Comparison of ENCODE assay signal across 18 mouse cellular contexts in genomic region chr11:74869603-74870002, GRCm38 (mm10). TPM values are rescaled to one million over a fixed set of nuclear protein-coding genes. Genes with fewer than 3 reads are reported as not detected.
DNase-seq lines count a peak whose midpoint lies in the region; ATAC-seq and TF ChIP-seq lines count a peak whose summit lies in the region.
"Had no signal": no experiment of that assay in that cellular context is flagged by ENCODE, and none has a peak within 500 bp of the region (broad histone marks: within the 10 kb centered on the region; RNA-seq: fewer than 3 reads in every experiment).

No protein-coding gene starts in this region.

- WGBS in hindbrain, embryonic 16.5 days = 58% methylated on average over 6 of the region's 6 CpGs
- WGBS in midbrain, embryonic 15.5 days = 64% methylated on average over 6 of the region's 6 CpGs
- WGBS in liver, embryonic 12.5 days (ENCODE audit: insufficient replicate concordance) = 77% methylated on average over 6 of the region's 6 CpGs

- H3K27ac ChIP-seq in gastrocnemius, adult 2 months = peak overlapping the region; percentile 74; the same call in 1 of the 2 replicates
- H3K27ac ChIP-seq in hindbrain, embryonic 16.5 days (ENCODE audit: low read depth, low read length) = peak overlapping the region; percentile 66
- peak overlapping the region; percentile 80 for H3K27ac ChIP-seq in midbrain, embryonic 15.5 days
- H3K27ac ChIP-seq in liver, embryonic 12.5 days = no peak overlapping the region
- H3K27ac ChIP-seq: forebrain, embryonic 15.5 days; heart, embryonic 13.5 days; limb, embryonic 13.5 days; liver, embryonic 15.5 days had no signal

- no peak overlapping the region for H3K4me3 ChIP-seq in gastrocnemius, adult 2 months
- H3K4me3 ChIP-seq in hindbrain, embryonic 16.5 days (ENCODE audit: low read length) = no peak overlapping the region
- H3K4me3 ChIP-seq in midbrain, embryonic 15.5 days = no peak overlapping the region
- no peak overlapping the region for H3K4me3 ChIP-seq in liver, embryonic 12.5 days
- H3K4me3 ChIP-seq: forebrain, embryonic 15.5 days; heart, embryonic 13.5 days; limb, embryonic 13.5 days; liver, embryonic 15.5 days had no signal

- no peak for DNase-seq in gastrocnemius, adult 2 months
- DNase-seq in gastrocnemius, adult 18-20 months (ENCODE audit: low spot score) = no peak
- peak; percentile 55 for DNase-seq in retina, postnatal 1 day
- no peak for DNase-seq in urinary bladder, postnatal 25 days (ENCODE audit: low spot score)
- DNase-seq: heart, postnatal 36 days; kidney, adult 11 months; kidney, postnatal 14 days; layer of hippocampus, adult 9-11 months had no signal

- peaks cover 11% of the 10 kb centered on the region; the same call in 1 of the 2 replicates for H3K36me3 ChIP-seq in hindbrain, embryonic 16.5 days (ENCODE audit: control insufficient read depth, insufficient read depth, low read length)
- H3K36me3 ChIP-seq in midbrain, embryonic 15.5 days (replicated peaks) = peaks cover 13% of the 10 kb centered on the region
- 0 out of 2 replicates have a peak, but pooled peaks cover 7% of the 10 kb centered on the region for H3K36me3 ChIP-seq in liver, embryonic 12.5 days
- H3K36me3 ChIP-seq: liver, embryonic 15.5 days had no signal

- intact Hi-C loops in gastrocnemius, adult 2 months (cut with DNase I) = no loop called here

- ATAC-seq in hindbrain, embryonic 16.5 days = no peak
- ATAC-seq in midbrain, embryonic 15.5 days (replicated peaks) = peak; percentile 82
- ATAC-seq in liver, embryonic 12.5 days = no peak
- no peak for ATAC-seq in erythroblast, adult 5-6 weeks (replicated peaks; ENCODE audit: low FRiP score, poor library complexity, severe bottlenecking)
- ATAC-seq: forebrain, embryonic 15.5 days; lung, postnatal 0 days had no signal

- 0 out of 2 replicates have a peak overlapping the region, but pooled peaks have one; percentile 1 for H3K9ac ChIP-seq in hindbrain, embryonic 16.5 days (ENCODE audit: low read depth, low read length)
- no peak overlapping the region for H3K9ac ChIP-seq in midbrain, embryonic 15.5 days
- H3K9ac ChIP-seq in liver, embryonic 12.5 days = no peak overlapping the region
- H3K9ac ChIP-seq: forebrain, embryonic 15.5 days; heart, embryonic 13.5 days; limb, embryonic 13.5 days; liver, embryonic 15.5 days had no signal

- H3K4me1 ChIP-seq in hindbrain, embryonic 16.5 days (ENCODE audit: control insufficient read depth, insufficient read depth, low read depth, low read length) = peaks cover 11% of the 10 kb centered on the region
- peaks cover 31% of the 10 kb centered on the region for H3K4me1 ChIP-seq in midbrain, embryonic 15.5 days
- H3K4me1 ChIP-seq in liver, embryonic 12.5 days = peaks cover 2% of the 10 kb centered on the region; the same call in 1 of the 2 replicates
- H3K4me1 ChIP-seq: liver, embryonic 15.5 days had no signal

- H3K9me3 ChIP-seq in hindbrain, embryonic 16.5 days (ENCODE audit: control insufficient read depth, low read length) = no peaks in the 10 kb centered on the region
- H3K9me3 ChIP-seq in midbrain, embryonic 15.5 days = no peaks in the 10 kb centered on the region
- H3K9me3 ChIP-seq in liver, embryonic 12.5 days (replicated peaks) = no peaks in the 10 kb centered on the region
- H3K9me3 ChIP-seq: forebrain, embryonic 15.5 days; heart, embryonic 13.5 days; limb, embryonic 13.5 days; liver, embryonic 15.5 days had no signal

- no peak for TF ChIP-seq CTCF in gastrocnemius, adult 2 months (IDR thresholded peaks at IDR 0.05)

- H3K27me3 ChIP-seq in hindbrain, embryonic 16.5 days (replicated peaks; ENCODE audit: control insufficient read depth, insufficient read depth, low read length) = no peaks in the 10 kb centered on the region
- H3K27me3 ChIP-seq in midbrain, embryonic 15.5 days (replicated peaks) = no peaks in the 10 kb centered on the region
- 0 out of 2 replicates have a peak, but pooled peaks cover 2% of the 10 kb centered on the region for H3K27me3 ChIP-seq in liver, embryonic 12.5 days (replicated peaks)
- H3K27me3 ChIP-seq: CH12.LX; forebrain, embryonic 15.5 days; heart, embryonic 13.5 days; limb, embryonic 13.5 days; liver, embryonic 15.5 days had no signal

- H3K4me2 ChIP-seq in hindbrain, embryonic 16.5 days (ENCODE audit: low read length) = no peak overlapping the region
- H3K4me2 ChIP-seq in midbrain, embryonic 15.5 days = 0 out of 2 replicates have a peak overlapping the region, but pooled peaks have one; percentile 0
- H3K4me2 ChIP-seq in liver, embryonic 12.5 days = no peak overlapping the region
- H3K4me2 ChIP-seq: forebrain, embryonic 15.5 days; heart, embryonic 13.5 days; limb, embryonic 13.5 days; liver, embryonic 15.5 days had no signal

RNA-seq across cellular contexts. Expression of gene Sgsm2, which starts 27.3 kb away (rescaled TPM):
- total RNA-seq in gastrocnemius, adult 2 months (2021) = 1 to 10 TPM; 2.1 TPM
- total RNA-seq in gastrocnemius, adult 18-20 months (2021) = 1 to 10 TPM; 1.6 to 2.4 TPM
- polyA plus RNA-seq in hindbrain, embryonic 16.5 days (2015; fragmentation: Nextera tagmentation; extraction: Ambion mirVana) = 25.1 and 27.2 TPM in 2 replicates
- polyA plus RNA-seq in midbrain, embryonic 15.5 days (2015; fragmentation: Nextera tagmentation; extraction: Ambion mirVana) = 31.2 and 33.9 TPM in 2 replicates
- polyA plus RNA-seq in liver, embryonic 12.5 days (2016; fragmentation: Nextera tagmentation; extraction: Ambion mirVana) = 2.6 and 2.9 TPM in 2 replicates
- 0.96 TPM in 1 of 2 replicates, not detected in the other for total RNA-seq in erythroblast, adult 5-6 weeks (2015; ENCODE audit: low replicate concordance)
- 0.14 and 0.43 TPM in 2 replicates for total RNA-seq in erythroblast, adult 5-6 weeks (2017; ENCODE audit: low replicate concordance)

RNA-seq across cellular contexts. Expression of gene Tsr1, which starts 28.3 kb away (rescaled TPM):
- 10 to 100 TPM; 24.7 to 28.9 TPM for total RNA-seq in gastrocnemius, adult 2 months (2021)
- 10 to 100 TPM; 22.8 to 26.7 TPM for total RNA-seq in gastrocnemius, adult 18-20 months (2021)
- 26.1 and 29.6 TPM in 2 replicates for polyA plus RNA-seq in hindbrain, embryonic 16.5 days (2015; fragmentation: Nextera tagmentation; extraction: Ambion mirVana)
- polyA plus RNA-seq in midbrain, embryonic 15.5 days (2015; fragmentation: Nextera tagmentation; extraction: Ambion mirVana) = 26.3 and 28.6 TPM in 2 replicates
- 45.5 and 47.1 TPM in 2 replicates for polyA plus RNA-seq in liver, embryonic 12.5 days (2016; fragmentation: Nextera tagmentation; extraction: Ambion mirVana)
- 8.8 and 10.0 TPM in 2 replicates for total RNA-seq in erythroblast, adult 5-6 weeks (2015; ENCODE audit: low replicate concordance)
- 9.5 and 13.9 TPM in 2 replicates for total RNA-seq in erythroblast, adult 5-6 weeks (2017; ENCODE audit: low replicate concordance)

RNA-seq across cellular contexts. Expression of gene Mnt, which starts 38.9 kb away (rescaled TPM):
- 10 to 100 TPM in 1 of 2 experiments, 1 to 10 TPM in 1; 6.1 to 11.6 TPM for total RNA-seq in gastrocnemius, adult 2 months (2021)
- 1 to 10 TPM; 4.8 to 7.0 TPM for total RNA-seq in gastrocnemius, adult 18-20 months (2021)
- 7.3 and 8.4 TPM in 2 replicates for polyA plus RNA-seq in hindbrain, embryonic 16.5 days (2015; fragmentation: Nextera tagmentation; extraction: Ambion mirVana)
- polyA plus RNA-seq in midbrain, embryonic 15.5 days (2015; fragmentation: Nextera tagmentation; extraction: Ambion mirVana) = 9.9 and 10.2 TPM in 2 replicates
- polyA plus RNA-seq in liver, embryonic 12.5 days (2016; fragmentation: Nextera tagmentation; extraction: Ambion mirVana) = 1.9 and 2.0 TPM in 2 replicates
- total RNA-seq in erythroblast, adult 5-6 weeks (2015; ENCODE audit: low replicate concordance) = 1.3 and 2.1 TPM in 2 replicates
- total RNA-seq in erythroblast, adult 5-6 weeks (2017; ENCODE audit: low replicate concordance) = 0.68 and 2.1 TPM in 2 replicates

RNA-seq across cellular contexts. Expression of gene Smg6, which starts 56.0 kb away (rescaled TPM):
- total RNA-seq in gastrocnemius, adult 2 months (2021) = 10 to 100 TPM; 11.9 to 12.4 TPM
- 10 to 100 TPM; 11.8 to 12.3 TPM for total RNA-seq in gastrocnemius, adult 18-20 months (2021)
- 11.6 and 14.0 TPM in 2 replicates for polyA plus RNA-seq in hindbrain, embryonic 16.5 days (2015; fragmentation: Nextera tagmentation; extraction: Ambion mirVana)
- 16.0 and 17.1 TPM in 2 replicates for polyA plus RNA-seq in midbrain, embryonic 15.5 days (2015; fragmentation: Nextera tagmentation; extraction: Ambion mirVana)
- 7.7 and 7.8 TPM in 2 replicates for polyA plus RNA-seq in liver, embryonic 12.5 days (2016; fragmentation: Nextera tagmentation; extraction: Ambion mirVana)
- 68.8 and 80.9 TPM in 2 replicates for total RNA-seq in erythroblast, adult 5-6 weeks (2015; ENCODE audit: low replicate concordance)
- total RNA-seq in erythroblast, adult 5-6 weeks (2017; ENCODE audit: low replicate concordance) = 157 and 187 TPM in 2 replicates

RNA-seq across cellular contexts. Expression of gene Srr, which starts 56.1 kb away (rescaled TPM):
- total RNA-seq in gastrocnemius, adult 2 months (2021) = 10 to 100 TPM; 18.9 to 26.7 TPM
- 10 to 100 TPM; 15.6 to 22.8 TPM for total RNA-seq in gastrocnemius, adult 18-20 months (2021)
- polyA plus RNA-seq in hindbrain, embryonic 16.5 days (2015; fragmentation: Nextera tagmentation; extraction: Ambion mirVana) = 39.5 and 42.9 TPM in 2 replicates
- polyA plus RNA-seq in midbrain, embryonic 15.5 days (2015; fragmentation: Nextera tagmentation; extraction: Ambion mirVana) = 38.6 and 40.4 TPM in 2 replicates
- polyA plus RNA-seq in liver, embryonic 12.5 days (2016; fragmentation: Nextera tagmentation; extraction: Ambion mirVana) = 4.9 and 6.5 TPM in 2 replicates
- 9.4 and 17.6 TPM in 2 replicates for total RNA-seq in erythroblast, adult 5-6 weeks (2015; ENCODE audit: low replicate concordance)
- 5.6 and 7.0 TPM in 2 replicates for total RNA-seq in erythroblast, adult 5-6 weeks (2017; ENCODE audit: low replicate concordance)
